Mouse (Mus musculus) intestine, embryonic 15.5 days (tissue): Measurements from ENCODE around the gene Ly6g6c. TPM values are rescaled to one million over a fixed set of nuclear protein-coding genes. Genes with fewer than 3 reads are reported as not detected.

Experiments
- ATAC-seq: fragments of 200-750 bp; cut with Nextera tagmentation; 2 replicates; pipeline ENCODE4 v1.8.0; 2017; ENCODE audit warnings: moderate TSS enrichment, moderate library complexity
- H3K27ac ChIP-seq: fragments of 300-500 bp; sonication (generic); 2 replicates; pipeline ENCODE4 v1.5.1; 2015; ENCODE audit warnings: mild to moderate bottlenecking, inconsistent platforms
- H3K27me3 ChIP-seq: fragments of 300-500 bp; sonication (generic); replicated peaks from 2 replicates; pipeline ENCODE4 v1.6.1; 2015; ENCODE audit warnings: inconsistent platforms
- H3K36me3 ChIP-seq: fragments of 300-500 bp; sonication (generic); 2 replicates; pipeline ENCODE4 v1.6.1; 2015; ENCODE audit warnings: inconsistent platforms
- H3K4me1 ChIP-seq: fragments of 300-500 bp; sonication (generic); replicated peaks from 2 replicates; pipeline ENCODE4 v1.6.1; 2015; ENCODE audit warnings: inconsistent platforms
- H3K4me2 ChIP-seq: fragments of 300-500 bp; sonication (generic); replicated peaks from 2 replicates; pipeline ENCODE4 v1.6.1; 2015; ENCODE audit warnings: mild to moderate bottlenecking, inconsistent platforms
- H3K4me3 ChIP-seq: fragments of 300-500 bp; sonication (generic); replicated peaks from 2 replicates; pipeline ENCODE4 v1.5.1; 2015; ENCODE audit warnings: inconsistent platforms
- H3K9ac ChIP-seq: fragments of 300-500 bp; sonication (generic); 2 replicates; pipeline ENCODE4 v1.6.1; 2015; ENCODE audit warnings: inconsistent platforms
- H3K9me3 ChIP-seq: fragments of 300-500 bp; sonication (generic); 2 replicates; pipeline ENCODE4 v1.6.1; 2016; ENCODE audit warnings: inconsistent platforms
- WGBS: fragments of 180-500 bp; shearing (Covaris S2); methylation state at CpG from one replicate; pipeline ENCODE4 v1.1.7; 2015; 5-methylcytosine and 5-hydroxymethylcytosine counted together
- polyA plus RNA-seq: library from polyadenylated mRNA; unstranded; fragments of >200 nt; fragmentation: Nextera tagmentation; extraction: Ambion mirVana; gene quantifications from 2 replicates; pipeline ENCODE4 v1.2.1, GENCODE M21; 2015

The Ly6g6c gene
- polyA plus RNA-seq, 1 experiment from 2014 or later = not detected

- Histone ChIP-seq H3K36me3 (peaks cover 50% of the 10 kb centered on the region), H3K9me3 (no peaks in the 10 kb centered on the region), H3K27me3 (no peaks in the 10 kb centered on the region), H3K9ac (no peak overlapping the region), H3K4me3 (no peak overlapping the region), H3K4me2 (no peak overlapping the region), H3K4me1 (peaks cover 17% of the 10 kb centered on the region), H3K27ac (no peak overlapping the region)
- WGBS = 85% methylated on average over 12 of the region's 12 CpGs
- ATAC-seq = no peak
Observed at GRCm38 (mm10) chr17:35096597-35096996, 31.4 kb downstream of the Ly6g6c start.

- no peaks in the 10 kb centered on the region for H3K27me3 ChIP-seq
- 92% methylated on average over 12 of the region's 12 CpGs for WGBS
- ATAC-seq = no peak
- no peak overlapping the region for H3K4me3 ChIP-seq
- H3K4me2 ChIP-seq = no peak overlapping the region
- H3K9ac ChIP-seq = no peak overlapping the region
- H3K4me1 ChIP-seq = peaks cover 23% of the 10 kb centered on the region
- H3K27ac ChIP-seq = no peak overlapping the region
- peaks cover 55% of the 10 kb centered on the region for H3K36me3 ChIP-seq
- no peaks in the 10 kb centered on the region for H3K9me3 ChIP-seq
Observed at GRCm38 (mm10) chr17:35097164-35097655, 32.0 kb downstream of the Ly6g6c start.

GRCm38 (mm10) chr17:35100196-35100765 lies 35.1 kb downstream of the Ly6g6c start:
- Histone ChIP-seq H3K4me3 (no peak overlapping the region), H3K27me3 (no peaks in the 10 kb centered on the region), H3K4me1 (peaks cover 30% of the 10 kb centered on the region), H3K36me3 (peaks cover 51% of the 10 kb centered on the region), H3K9me3 (no peaks in the 10 kb centered on the region), H3K9ac (no peak overlapping the region), H3K4me2 (no peak overlapping the region), H3K27ac (peak overlapping the region; percentile 48; the same call in 1 of the 2 replicates)
- WGBS = 52% methylated on average over 10 of the region's 10 CpGs
- peak; percentile 60 for ATAC-seq

GRCm38 (mm10) chr17:35101161-35101560 lies 36.0 kb downstream of the Ly6g6c start:
- Histone ChIP-seq H3K27me3 (no peaks in the 10 kb centered on the region), H3K9me3 (no peaks in the 10 kb centered on the region), H3K9ac (no peak overlapping the region), H3K4me3 (no peak overlapping the region), H3K36me3 (peaks cover 49% of the 10 kb centered on the region), H3K4me1 (peaks cover 34% of the 10 kb centered on the region), H3K4me2 (no peak overlapping the region), H3K27ac (no peak overlapping the region)
- ATAC-seq = no peak
- 86% methylated on average over 11 of the region's 11 CpGs for WGBS

GRCm38 (mm10) chr17:35102299-35102698 lies 37.1 kb downstream of the Ly6g6c start:
- H3K36me3 ChIP-seq = peaks cover 37% of the 10 kb centered on the region
- no peaks in the 10 kb centered on the region for H3K27me3 ChIP-seq
- WGBS = 71% methylated on average over 8 of the region's 8 CpGs
- no peak overlapping the region for H3K4me3 ChIP-seq
- H3K4me1 ChIP-seq = peaks cover 35% of the 10 kb centered on the region
- H3K9me3 ChIP-seq = no peaks in the 10 kb centered on the region
- no peak overlapping the region for H3K4me2 ChIP-seq
- H3K9ac ChIP-seq = 0 out of 2 replicates have a peak overlapping the region, but pooled peaks have one; percentile 1
- no peak for ATAC-seq
- peak overlapping the region; percentile 73; the same call in 1 of the 2 replicates for H3K27ac ChIP-seq

DNA sequence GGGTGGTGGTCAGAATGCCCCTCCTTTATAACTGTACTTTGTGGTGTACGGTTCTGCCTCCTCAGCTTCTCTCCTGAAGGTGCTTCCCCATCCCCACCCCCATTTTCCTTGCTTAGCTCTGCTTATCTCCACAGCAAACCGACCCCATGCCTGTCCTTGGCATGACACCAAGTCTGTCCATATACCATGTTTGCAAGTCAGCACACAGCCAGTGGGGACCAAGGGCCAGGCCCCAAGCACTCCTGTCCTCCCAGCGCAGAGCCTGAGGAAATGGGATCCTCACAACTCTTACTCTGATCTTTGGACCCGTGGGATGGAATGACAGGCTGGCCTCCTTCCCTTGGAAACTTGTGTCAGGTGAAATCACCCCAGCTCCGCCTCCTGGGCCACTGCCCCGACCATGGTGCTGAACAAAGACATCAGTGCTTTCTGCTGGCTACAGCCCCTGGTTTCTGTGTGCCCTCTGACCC lies 38.1 kb downstream of the Ly6g6c start:
- Histone ChIP-seq H3K27me3 (no peaks in the 10 kb centered on the region), H3K27ac (peak overlapping the region; percentile 73)

GRCm38 (mm10) chr17:35104079-35104478 lies 38.9 kb downstream of the Ly6g6c start:
- H3K27me3 ChIP-seq = no peaks in the 10 kb centered on the region
- H3K36me3 ChIP-seq = peaks cover 26% of the 10 kb centered on the region
- peaks cover 34% of the 10 kb centered on the region for H3K4me1 ChIP-seq
- H3K9ac ChIP-seq = no peak overlapping the region
- peak overlapping the region; percentile 64; the same call in 1 of the 2 replicates for H3K27ac ChIP-seq
- H3K4me3 ChIP-seq = no peak overlapping the region
- no peak for ATAC-seq
- H3K4me2 ChIP-seq = no peak overlapping the region
- WGBS = 88% methylated on average over 7 of the region's 7 CpGs
- H3K9me3 ChIP-seq = no peaks in the 10 kb centered on the region

More for the DNA sequence above, 38.1 kb downstream of the Ly6g6c start:
- Histone ChIP-seq H3K4me3 (no peak overlapping the region), H3K4me2 (0 out of 2 replicates have a peak overlapping the region, but pooled peaks have one; percentile 9), H3K4me1 (peaks cover 35% of the 10 kb centered on the region), H3K9me3 (no peaks in the 10 kb centered on the region), H3K9ac (peak overlapping the region; percentile 8; the same call in 1 of the 2 replicates), H3K36me3 (peaks cover 32% of the 10 kb centered on the region)
- peak; percentile 75 for ATAC-seq
- 46% methylated on average over 6 of the region's 6 CpGs for WGBS

DNA sequence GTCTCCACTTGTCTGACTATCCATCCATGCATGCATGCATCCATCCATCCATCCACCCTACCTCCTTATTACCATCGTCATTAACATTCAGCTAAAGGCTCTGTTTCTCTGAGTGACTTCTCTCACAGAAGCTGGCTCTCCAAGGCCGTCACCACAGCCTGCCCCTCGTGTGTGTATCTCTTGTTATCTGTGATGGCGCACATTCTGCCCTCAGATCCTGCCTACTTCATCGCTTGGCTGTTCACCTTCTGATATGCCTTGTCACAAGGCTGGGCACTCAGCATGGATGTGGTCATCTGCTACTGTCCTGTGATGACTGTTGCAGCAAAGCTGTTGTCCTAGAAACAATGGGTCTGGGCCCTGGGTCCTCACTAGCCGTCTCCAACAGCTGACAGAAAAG lies 39.6 kb downstream of the Ly6g6c start:
- ATAC-seq = no peak

GRCm38 (mm10) chr17:35105740-35106389 lies 40.7 kb downstream of the Ly6g6c start:
- Histone ChIP-seq H3K27ac (no peak overlapping the region), H3K4me2 (0 out of 2 replicates have a peak overlapping the region, but pooled peaks have one; percentile 12), H3K27me3 (no peaks in the 10 kb centered on the region), H3K9ac (no peak overlapping the region), H3K36me3 (peaks cover 14% of the 10 kb centered on the region), H3K4me3 (no peak overlapping the region), H3K4me1 (peaks cover 24% of the 10 kb centered on the region), H3K9me3 (no peaks in the 10 kb centered on the region)
- 29% methylated on average over 13 of the region's 13 CpGs for WGBS
- ATAC-seq = no peak

More for the DNA sequence above, 39.6 kb downstream of the Ly6g6c start:
- no peak overlapping the region for H3K9ac ChIP-seq
- no peak overlapping the region for H3K4me2 ChIP-seq
- H3K9me3 ChIP-seq = no peaks in the 10 kb centered on the region
- 71% methylated on average over 6 of the region's 6 CpGs for WGBS
- H3K36me3 ChIP-seq = peaks cover 20% of the 10 kb centered on the region
- no peak overlapping the region for H3K27ac ChIP-seq
- H3K27me3 ChIP-seq = no peaks in the 10 kb centered on the region
- peaks cover 29% of the 10 kb centered on the region for H3K4me1 ChIP-seq
- H3K4me3 ChIP-seq = no peak overlapping the region

DNA sequence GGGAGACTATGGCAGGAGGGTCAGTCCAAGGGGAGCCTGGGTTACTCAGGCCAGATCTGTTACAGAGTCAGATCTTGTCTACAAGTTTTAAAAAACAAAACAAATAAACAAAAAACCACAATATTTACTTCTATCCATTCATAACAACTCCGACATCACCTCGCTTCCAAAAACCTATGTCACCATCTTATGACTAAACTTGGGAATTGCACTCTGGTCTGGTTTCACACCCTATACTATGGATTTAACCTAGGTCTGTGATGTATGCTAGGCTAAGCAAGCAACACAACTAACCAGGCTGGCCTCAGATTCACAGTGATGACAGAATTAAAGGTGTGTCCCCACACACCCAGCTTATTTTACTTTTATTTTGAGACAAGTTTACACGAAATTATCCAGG lies 41.3 kb downstream of the Ly6g6c start:
- Histone ChIP-seq H3K36me3 (peaks cover 7% of the 10 kb centered on the region), H3K9ac (no peak overlapping the region), H3K27ac (no peak overlapping the region), H3K27me3 (no peaks in the 10 kb centered on the region), H3K9me3 (no peaks in the 10 kb centered on the region), H3K4me3 (no peak overlapping the region), H3K4me2 (no peak overlapping the region), H3K4me1 (peaks cover 22% of the 10 kb centered on the region)
- 65% methylated on average over 3 of the region's 3 CpGs for WGBS
- ATAC-seq = no peak

- Histone ChIP-seq H3K4me3 (no peak within 1 kb of the TSS), H3K9me3 (no peaks in the 10 kb centered on the region), H3K27me3 (no peaks in the 10 kb centered on the region), H3K9ac (no peak within 1 kb of the TSS), H3K4me1 (peaks cover 11% of the 10 kb centered on the region; the same call in 1 of the 2 replicates), H3K27ac (no peak within 1 kb of the TSS), H3K4me2 (no peak within 1 kb of the TSS), H3K36me3 (no peaks in the 10 kb centered on the region)
- 82% methylated on average over 6 of the region's 6 CpGs for WGBS
- ATAC-seq = no peak
Observed at GRCm38 (mm10) chr17:35108097-35108496, 42.9 kb downstream of the Ly6g6c start, which contains the start of gene Ly6g5c. TSS of gene Ly6g5c (plus strand) at chr17:35108279.

- Histone ChIP-seq H3K9me3 (no peaks in the 10 kb centered on the region), H3K4me3 (no peak overlapping the region), H3K27me3 (no peaks in the 10 kb centered on the region), H3K27ac (no peak overlapping the region), H3K9ac (no peak overlapping the region), H3K4me1 (no peaks in the 10 kb centered on the region), H3K36me3 (peaks cover 15% of the 10 kb centered on the region; the same call in 1 of the 2 replicates), H3K4me2 (no peak overlapping the region)
- WGBS = 82% methylated on average over 9 of the region's 9 CpGs
- no peak for ATAC-seq
Observed at GRCm38 (mm10) chr17:35111774-35112173, 46.6 kb downstream of the Ly6g6c start.
